Mouse (Mus musculus) heart, postnatal 0 days (tissue): ENCODE data around the gene Cpeb3.

ENCODE experiments used
- CTCF ChIP-seq: IDR thresholded peaks from 2 replicates; pipeline ENCODE4 v1.5.1; 2016; ENCODE audit warnings: antibody characterized with exemption, control low read depth, low read depth
- EP300 ChIP-seq: IDR thresholded peaks from 2 replicates; pipeline ENCODE4 v1.6.1; 2016; ENCODE audit warnings: antibody characterized with exemption, low read depth

GRCm38 (mm10) chr19:37032364-37032763 lies 176.0 kb downstream of the Cpeb3 start:
- TF ChIP-seq EP300 (no peak), CTCF (no peak)
